Mouse (Mus musculus) MEL (cell line): Measurements from ENCODE around the gene Igflr1. TPM values are rescaled to one million over a fixed set of nuclear protein-coding genes. Genes with fewer than 3 reads are reported as not detected.

ENCODE experiments used
- DNase-seq: peaks from one replicate; pipeline ENCODE4 v3.0.0; 2011; ENCODE audit warnings: low read depth, low spot score
- H3K27ac ChIP-seq: 2 replicates; pipeline ENCODE4 v1.5.1; 2012; ENCODE audit warnings: low read depth, mild to moderate bottlenecking, control low read depth, low read length, moderate library complexity; ENCODE audit not compliant: control insufficient read depth
- H3K27me3 ChIP-seq, 2 experiments: fragments of 150-350 bp in 1 of 2; sonication (generic) in 1 of 2; 2 replicates each; pipeline ENCODE4 v1.6.1; 2012; ENCODE audit warnings: low read length in 2 of 2, mild to moderate bottlenecking in 2 of 2, improper control_type of control experiment in 1 of 2, moderate library complexity in 1 of 2; ENCODE audit not compliant: insufficient read depth in 2 of 2, control insufficient read depth in 1 of 2
- H3K36me3 ChIP-seq, 2 experiments: 2 replicates each; pipeline ENCODE4 v1.6.1; 2012 to 2014; ENCODE audit warnings: low read length in 2 of 2, improper control_type of control experiment in 1 of 2, inconsistent platforms in 1 of 2, mild to moderate bottlenecking in 1 of 2; ENCODE audit not compliant: insufficient read depth in 2 of 2, control insufficient read depth in 1 of 2
- H3K4me1 ChIP-seq, 2 experiments: fragments of 150-350 bp in 1 of 2; sonication (generic) in 1 of 2; 2 replicates each; pipeline ENCODE4 v1.6.1; 2012; ENCODE audit warnings: low read length in 2 of 2, improper control_type of control experiment in 1 of 2, mild to moderate bottlenecking in 1 of 2; ENCODE audit not compliant: insufficient read depth in 2 of 2, control insufficient read depth in 1 of 2
- H3K4me3 ChIP-seq, 2 experiments: fragments of 150-350 bp in 1 of 2; sonication (generic) in 1 of 2; 2 replicates each; pipeline ENCODE4 v1.5.1; 2012; ENCODE audit warnings: low read depth in 2 of 2, low read length in 2 of 2, mild to moderate bottlenecking in 2 of 2, moderate library complexity in 2 of 2, control low read depth in 1 of 2, improper control_type of control experiment in 1 of 2; ENCODE audit not compliant: control insufficient read depth in 1 of 2, insufficient read depth in 1 of 2
- H3K79me2 ChIP-seq: 2 replicates; pipeline ENCODE4 v1.6.1; 2012; ENCODE audit warnings: mild to moderate bottlenecking, low read length, moderate library complexity; ENCODE audit not compliant: control insufficient read depth, poor library complexity, insufficient read depth
- H3K9ac ChIP-seq: 2 replicates; pipeline ENCODE4 v1.6.1; 2012; ENCODE audit warnings: low read depth, mild to moderate bottlenecking, control low read depth, low read length, moderate library complexity; ENCODE audit not compliant: control insufficient read depth, poor library complexity, severe bottlenecking
- H3K9me3 ChIP-seq: fragments of 150-350 bp; sonication (generic); replicated peaks from 2 replicates; pipeline ENCODE4 v1.6.1; 2012; ENCODE audit warnings: mild to moderate bottlenecking, low read length, improper control_type of control experiment, moderate library complexity; ENCODE audit not compliant: insufficient read depth
- BHLHE40 ChIP-seq: IDR thresholded peaks from 2 replicates; pipeline ENCODE4 v1.6.1; 2012; ENCODE audit warnings: low read depth, mild to moderate bottlenecking, inconsistent platforms, low read length, improper control_type of control experiment, borderline replicate concordance
- CHD1 ChIP-seq: IDR thresholded peaks from 2 replicates; pipeline ENCODE4 v1.6.1; 2012; ENCODE audit warnings: low read depth, mild to moderate bottlenecking, inconsistent platforms, low read length, improper control_type of control experiment
- CHD2 ChIP-seq: IDR thresholded peaks from 2 replicates; pipeline ENCODE4 v1.6.1; 2011; ENCODE audit warnings: low read length, improper control_type of control experiment
- CTCF ChIP-seq, 3 experiments: IDR thresholded peaks in 2 of 3; conservative IDR thresholded peaks in 1 of 3; 2 replicates each; pipeline ENCODE4 v1.5.1; 2011 to 2012; ENCODE audit warnings: low read length in 3 of 3, low read depth in 2 of 3, mild to moderate bottlenecking in 2 of 3, improper control_type of control experiment in 1 of 3, inconsistent platforms in 1 of 3, mixed read lengths in 1 of 3, moderate library complexity in 1 of 3; ENCODE audit not compliant: control insufficient read depth in 1 of 3, insufficient read depth in 1 of 3, poor library complexity in 1 of 3, severe bottlenecking in 1 of 3
- E2F4 ChIP-seq: IDR thresholded peaks from 2 replicates; pipeline ENCODE4 v1.6.1; 2011; ENCODE audit warnings: low read depth, low read length, improper control_type of control experiment, borderline replicate concordance
- EP300 ChIP-seq, 2 experiments: IDR thresholded peaks; 2 replicates each; pipeline ENCODE4 v1.6.1; 2011; ENCODE audit warnings: improper control_type of control experiment in 2 of 2, low read length in 2 of 2, low read depth in 1 of 2, mild to moderate bottlenecking in 1 of 2
- JUND ChIP-seq: IDR thresholded peaks from 2 replicates; pipeline ENCODE4 v1.6.1; 2011; ENCODE audit warnings: low read depth, mild to moderate bottlenecking, improper control_type of control experiment, low read length
- KAT2A ChIP-seq: conservative IDR thresholded peaks from 2 replicates; pipeline ENCODE4 v1.6.1; 2012; ENCODE audit warnings: low read depth, low read length, improper control_type of control experiment, inconsistent platforms
- MAZ ChIP-seq: IDR thresholded peaks from 2 replicates; pipeline ENCODE4 v1.6.1; 2012; ENCODE audit warnings: low read depth, mild to moderate bottlenecking, inconsistent platforms, low read length, improper control_type of control experiment
- MEF2A ChIP-seq: IDR thresholded peaks from 2 replicates; pipeline ENCODE4 v1.6.1; 2014; ENCODE audit warnings: low read depth, mild to moderate bottlenecking, inconsistent platforms, low read length, improper control_type of control experiment; ENCODE audit not compliant: poor library complexity, insufficient replicate concordance, severe bottlenecking; ENCODE audit errors: extremely low read depth
- MYC ChIP-seq: IDR thresholded peaks from 2 replicates; pipeline ENCODE4 v1.6.1; 2011; ENCODE audit warnings: low read depth, mild to moderate bottlenecking, low read length, improper control_type of control experiment, moderate library complexity
- NELFE ChIP-seq: IDR thresholded peaks from 2 replicates; pipeline ENCODE4 v1.6.1; 2011; ENCODE audit warnings: low read depth, low read length, improper control_type of control experiment
- POLR2A ChIP-seq, 2 experiments: IDR thresholded peaks; 2 replicates each; pipeline ENCODE4 v1.6.1; 2011 to 2012; ENCODE audit warnings: low read length in 2 of 2, mild to moderate bottlenecking in 2 of 2, control low read depth in 1 of 2, improper control_type of control experiment in 1 of 2, low read depth in 1 of 2, moderate library complexity in 1 of 2; ENCODE audit not compliant: control insufficient read depth in 1 of 2, insufficient read depth in 1 of 2, poor library complexity in 1 of 2
- POLR2AphosphoS2 ChIP-seq: IDR thresholded peaks from 2 replicates; pipeline ENCODE4 v1.6.1; 2011; ENCODE audit warnings: low read length, improper control_type of control experiment
- POLR2AphosphoS5 ChIP-seq: IDR thresholded peaks from 2 replicates; pipeline ENCODE4 v1.6.1; 2012; ENCODE audit warnings: low read depth, borderline replicate concordance, mild to moderate bottlenecking, inconsistent platforms, low read length, moderate library complexity, mixed read lengths
- TAL1 ChIP-seq: IDR thresholded peaks from 2 replicates; pipeline ENCODE4 v1.6.1; 2012; ENCODE audit warnings: mild to moderate bottlenecking, inconsistent platforms, low read length, moderate library complexity, mixed read lengths
- TBP ChIP-seq: IDR thresholded peaks from 2 replicates; pipeline ENCODE4 v1.8.0; 2011; ENCODE audit warnings: low read depth, low read length, improper control_type of control experiment
- UBTF ChIP-seq: IDR thresholded peaks from 2 replicates; pipeline ENCODE4 v1.6.1; 2012; ENCODE audit warnings: low read depth, mild to moderate bottlenecking, inconsistent platforms, low read length, improper control_type of control experiment, moderate library complexity, borderline replicate concordance; ENCODE audit not compliant: insufficient read depth
- ZKSCAN1 ChIP-seq: IDR thresholded peaks from 2 replicates; pipeline ENCODE4 v1.6.1; 2012; ENCODE audit warnings: low read depth, mild to moderate bottlenecking, inconsistent platforms, low read length, improper control_type of control experiment, moderate library complexity
- ZMIZ1 ChIP-seq: IDR thresholded peaks from 2 replicates; pipeline ENCODE4 v1.6.1; 2012; ENCODE audit warnings: low read depth, mild to moderate bottlenecking, inconsistent platforms, low read length, improper control_type of control experiment, moderate library complexity
- polyA plus RNA-seq, 2 experiments: library from polyadenylated mRNA; stranded (reverse) in 1 of 2; unstranded in 1 of 2; fragments of >175 nt in 1 of 2; fragments of >200 nt in 1 of 2; gene quantifications; 2 replicates each; pipeline versions ENCODE4 v1.2.1 to v1.2.4; 2012; ENCODE audit warnings: low replicate concordance in 2 of 2, low read depth in 1 of 2; ENCODE audit not compliant: insufficient read length in 2 of 2, insufficient read depth in 1 of 2, missing spikeins in 1 of 2
- total RNA-seq: library from RNA; depleted of rRNA; stranded (reverse); fragments of 300-350 nt; gene quantifications from 2 replicates; pipeline ENCODE4 v1.2.3, GENCODE M21; 2012

Igflr1 gene
- total and polyA plus RNA-seq, 3 experiments: 1.3 to 3.1 TPM; not detected in 1

GRCm38 (mm10) chr7:30581547-30581946 is 16.3 kb downstream of the Igflr1 start:
- no peaks in the 10 kb centered on the region for H3K4me1 ChIP-seq

GRCm38 (mm10) chr7:30584339-30584738 is 19.1 kb downstream of the Igflr1 start:
- no peak overlapping the region for H3K9ac ChIP-seq
- no peaks in the 10 kb centered on the region; a peak in 1 of 4 replicates for H3K4me1 ChIP-seq
- DNase-seq: no peak
- H3K79me2 ChIP-seq: peaks cover 30% of the 10 kb centered on the region
- H3K27ac ChIP-seq: no peak overlapping the region
- H3K36me3 ChIP-seq: peaks cover 5 to 14% of the 10 kb centered on the region in 2 experiments; a peak in 2 of 4 replicates
- TF ChIP-seq E2F4 (no peak), ZMIZ1 (no peak), MAZ (no peak), NELFE (no peak), MYC (no peak), CTCF (IDR thresholded peaks at IDR 0.05 in 2 of 3, conservative IDR thresholded peaks at IDR 0.05 in 1 of 3; ENCODE audit: control insufficient read depth in 1 of 3, insufficient read depth in 1 of 3, low read depth in 2 of 3, low read length in 3 of 3, poor library complexity in 1 of 3, severe bottlenecking in 1 of 3) (no peak), MEF2A (no peak), UBTF (no peak), CHD2 (no peak), JUND (no peak), EP300 (IDR thresholded peaks at IDR 0.05; ENCODE audit: low read depth in 1 of 2, low read length in 2 of 2) (no peak), BHLHE40 (no peak), TBP (no peak), CHD1 (no peak), POLR2AphosphoS5 (no peak), KAT2A (no peak), POLR2A (IDR thresholded peaks at IDR 0.05; ENCODE audit: control insufficient read depth in 1 of 2, insufficient read depth in 1 of 2, low read depth in 1 of 2, low read length in 2 of 2, poor library complexity in 1 of 2) (no peak)
- H3K4me3 ChIP-seq: no peak overlapping the region
- no peaks in the 10 kb centered on the region for H3K27me3 ChIP-seq
- H3K9me3 ChIP-seq: no peaks in the 10 kb centered on the region

More at GRCm38 (mm10) chr7:30581547-30581946, 16.3 kb downstream of the Igflr1 start:
- H3K4me3 ChIP-seq: no peak overlapping the region
- peaks cover 6% of the 10 kb centered on the region; the same call in 1 of the 2 replicates for H3K79me2 ChIP-seq
- DNase-seq: no peak
- H3K27ac ChIP-seq: no peak overlapping the region
- TF ChIP-seq EP300 (IDR thresholded peaks at IDR 0.05; ENCODE audit: low read depth in 1 of 2, low read length in 2 of 2) (no peak), POLR2AphosphoS2 (no peak), TAL1 (no peak), ZKSCAN1 (no peak)
- TF ChIP-seq, all 39 proteins: peak for 0
- H3K36me3 ChIP-seq: peaks cover 0 to 21% of the 10 kb centered on the region in 2 experiments; a peak in 2 of 4 replicates
- H3K9me3 ChIP-seq: no peaks in the 10 kb centered on the region
- H3K27me3 ChIP-seq: no peaks in the 10 kb centered on the region
- no peak overlapping the region for H3K9ac ChIP-seq
